Mouse (Mus musculus) embryonic facial prominence, embryonic 14.5 days (tissue): ENCODE data around the gene Aldoart1. TPM values are rescaled to one million over a fixed set of nuclear protein-coding genes. Genes with fewer than 3 reads are reported as not detected.

Source experiments
- ATAC-seq: fragments of 200-750 bp; cut with Nextera tagmentation; 2 replicates; pipeline ENCODE4 v1.8.0; 2017; ENCODE audit warnings: low read depth, moderate number of reproducible peaks, moderate TSS enrichment
- DNase-seq: peaks from one replicate; pipeline ENCODE4 v3.0.0-alpha.2; 2015; ENCODE audit warnings: low spot score
- H3K27ac ChIP-seq: fragments of 300-500 bp; sonication (generic); replicated peaks from 2 replicates; pipeline ENCODE4 v1.5.1; 2014; ENCODE audit warnings: low read depth, mild to moderate bottlenecking, low read length, moderate library complexity
- H3K27me3 ChIP-seq: fragments of 300-500 bp; sonication (generic); replicated peaks from 2 replicates; pipeline ENCODE4 v1.6.1; 2014; ENCODE audit warnings: low read length; ENCODE audit not compliant: control insufficient read depth, insufficient read depth
- H3K36me3 ChIP-seq: fragments of 300-500 bp; sonication (generic); 2 replicates; pipeline ENCODE4 v1.6.1; 2014; ENCODE audit warnings: low read length, mixed read lengths; ENCODE audit not compliant: control insufficient read depth, insufficient read depth
- H3K4me1 ChIP-seq: fragments of 300-500 bp; sonication (generic); 2 replicates; pipeline ENCODE4 v1.6.1; 2014; ENCODE audit warnings: antibody characterized with exemption, low read length; ENCODE audit not compliant: control insufficient read depth, insufficient read depth
- H3K4me2 ChIP-seq: fragments of 300-500 bp; sonication (generic); 2 replicates; pipeline ENCODE4 v1.6.1; 2014; ENCODE audit warnings: low read depth, mild to moderate bottlenecking, low read length, moderate library complexity, mixed read lengths
- H3K4me3 ChIP-seq: fragments of 300-500 bp; sonication (generic); 2 replicates; pipeline ENCODE4 v1.5.1; 2014; ENCODE audit warnings: low read depth, mild to moderate bottlenecking, low read length
- H3K9ac ChIP-seq: fragments of 300-500 bp; sonication (generic); 2 replicates; pipeline ENCODE4 v1.6.1; 2014; ENCODE audit warnings: low read depth, mild to moderate bottlenecking, low read length, moderate library complexity, mixed read lengths
- H3K9me3 ChIP-seq: fragments of 300-500 bp; sonication (generic); 2 replicates; pipeline ENCODE4 v1.6.1; 2016; ENCODE audit warnings: low read length; ENCODE audit not compliant: control insufficient read depth
- WGBS: fragments of 180-500 bp; shearing (Covaris S2); extraction: QIAGEN DNeasy Blood & Tissue Kit; methylation state at CpG from one replicate; pipeline ENCODE4 v1.1.7; 2014; 5-methylcytosine and 5-hydroxymethylcytosine counted together
- polyA plus RNA-seq: library from polyadenylated mRNA; unstranded; fragments of >200 nt; fragmentation: Nextera tagmentation; extraction: Ambion mirVana; gene quantifications from 2 replicates; pipeline ENCODE4 v1.2.1, GENCODE M21; 2014

The Aldoart1 gene
- polyA plus RNA-seq = 0.11 TPM in 1 of 2 replicates, not detected in the other

DNA sequence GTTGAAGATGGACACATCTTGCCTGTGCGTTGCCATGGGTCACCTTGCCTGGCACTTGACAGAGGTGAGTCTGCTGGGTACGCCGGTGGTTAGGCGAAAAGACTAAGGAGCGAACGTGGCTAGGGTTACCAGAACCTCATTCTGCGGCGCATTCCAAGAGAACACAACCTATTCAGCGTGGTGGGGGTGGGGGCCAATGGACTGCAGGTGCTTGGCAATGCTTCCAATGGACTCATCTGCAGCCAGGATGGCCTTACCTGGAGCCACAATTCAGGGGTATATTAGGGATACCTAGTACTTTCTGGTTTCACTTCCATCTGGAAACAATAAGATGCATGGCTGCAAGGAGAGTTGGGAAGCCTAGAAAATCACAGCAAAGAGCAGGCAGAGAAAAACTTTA lies at the start of gene Aldoart1:
Gene Aldoart1 (minus strand): TSS at position 101 of the 400 bp plus-strand sequence.
- no peaks in the 10 kb centered on the region for H3K27me3 ChIP-seq
- H3K36me3 ChIP-seq = no peaks in the 10 kb centered on the region
- no peaks in the 10 kb centered on the region for H3K9me3 ChIP-seq
- ATAC-seq (no peak), DNase-seq (no peak)
- no peak within 1 kb of the TSS for H3K9ac ChIP-seq
- H3K27ac ChIP-seq = no peak within 1 kb of the TSS
- WGBS = 88% methylated on average over 9 of the region's 9 CpGs
- H3K4me2 ChIP-seq = no peak within 1 kb of the TSS
- H3K4me1 ChIP-seq = no peaks in the 10 kb centered on the region
- no peak within 1 kb of the TSS for H3K4me3 ChIP-seq

GRCm38 (mm10) chr4:72901566-72901965 lies 49.1 kb upstream of the Aldoart1 start:
- Histone ChIP-seq H3K4me2 (no peak overlapping the region), H3K4me1 (no peaks in the 10 kb centered on the region), H3K4me3 (no peak overlapping the region), H3K9ac (no peak overlapping the region), H3K27me3 (no peaks in the 10 kb centered on the region), H3K9me3 (no peaks in the 10 kb centered on the region), H3K36me3 (no peaks in the 10 kb centered on the region), H3K27ac (no peak overlapping the region)
- no peak for DNase-seq
- WGBS = 54% methylated on average over 1 of the region's 1 CpGs
- ATAC-seq = no peak

GRCm38 (mm10) chr4:72865371-72866075 lies 13.1 kb upstream of the Aldoart1 start:
- H3K4me1 ChIP-seq = peaks cover 4% of the 10 kb centered on the region; the same call in 1 of the 2 replicates
- H3K36me3 ChIP-seq = no peaks in the 10 kb centered on the region
- H3K9ac ChIP-seq = no peak overlapping the region
- H3K27ac ChIP-seq = no peak overlapping the region
- H3K4me3 ChIP-seq = no peak overlapping the region
- 65% methylated on average over 2 of the region's 2 CpGs for WGBS
- no peaks in the 10 kb centered on the region for H3K27me3 ChIP-seq
- ATAC-seq = peak; percentile 55; the same call in 1 of the 2 replicates
- DNase-seq = peak; percentile 43
- no peak overlapping the region for H3K4me2 ChIP-seq
- H3K9me3 ChIP-seq = no peaks in the 10 kb centered on the region

GRCm38 (mm10) chr4:72844276-72844675 lies 8.2 kb downstream of the Aldoart1 start:
- H3K4me2 ChIP-seq = no peak overlapping the region
- no peak overlapping the region for H3K4me3 ChIP-seq
- DNase-seq = peak; percentile 10

DNA sequence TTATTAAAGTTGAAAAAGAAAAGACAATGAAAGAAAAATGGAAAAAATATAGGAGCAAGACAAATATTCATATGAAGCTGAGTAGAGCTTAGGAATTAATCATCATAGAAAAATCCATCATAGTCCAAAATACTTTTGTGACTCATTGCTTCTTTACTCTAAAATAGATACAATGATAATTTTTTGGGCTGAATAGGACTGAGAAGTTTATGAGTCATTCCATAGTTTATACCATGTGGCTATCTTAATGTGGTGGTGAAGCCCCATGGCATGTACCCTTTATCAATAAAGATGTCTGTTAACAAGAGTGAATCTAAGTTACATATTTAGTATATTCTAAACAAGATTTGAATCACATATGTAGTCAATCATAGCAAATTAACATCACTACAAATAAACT lies 9.4 kb downstream of the Aldoart1 start:
- ATAC-seq = no peak
- no peaks in the 10 kb centered on the region for H3K4me1 ChIP-seq
- H3K9ac ChIP-seq = no peak overlapping the region
- no peak overlapping the region for H3K4me2 ChIP-seq
- no peak overlapping the region for H3K27ac ChIP-seq
- H3K9me3 ChIP-seq = peaks cover 3% of the 10 kb centered on the region; the same call in 1 of the 2 replicates
- no peaks in the 10 kb centered on the region for H3K36me3 ChIP-seq
- no peak overlapping the region for H3K4me3 ChIP-seq
- no peak for DNase-seq
- H3K27me3 ChIP-seq = no peaks in the 10 kb centered on the region

More at GRCm38 (mm10) chr4:72844276-72844675, 8.2 kb downstream of the Aldoart1 start:
- no peak for ATAC-seq
- H3K4me1 ChIP-seq = no peaks in the 10 kb centered on the region
- H3K27ac ChIP-seq = no peak overlapping the region
- no peak overlapping the region for H3K9ac ChIP-seq
- H3K36me3 ChIP-seq = no peaks in the 10 kb centered on the region
- peaks cover 3% of the 10 kb centered on the region; the same call in 1 of the 2 replicates for H3K9me3 ChIP-seq
- H3K27me3 ChIP-seq = no peaks in the 10 kb centered on the region

- Histone ChIP-seq H3K4me2 (no peak overlapping the region), H3K27ac (no peak overlapping the region), H3K4me1 (no peaks in the 10 kb centered on the region), H3K9ac (no peak overlapping the region), H3K9me3 (peaks cover under 1% of the 10 kb centered on the region; the same call in 1 of the 2 replicates), H3K4me3 (no peak overlapping the region), H3K36me3 (no peaks in the 10 kb centered on the region), H3K27me3 (no peaks in the 10 kb centered on the region)
- WGBS = 43% methylated on average over 2 of the region's 2 CpGs
- ATAC-seq (no peak), DNase-seq (peak; percentile 3)
These were observed 16.0 kb downstream of the Aldoart1 start for GRCm38 (mm10) chr4:72836430-72836829.

DNA sequence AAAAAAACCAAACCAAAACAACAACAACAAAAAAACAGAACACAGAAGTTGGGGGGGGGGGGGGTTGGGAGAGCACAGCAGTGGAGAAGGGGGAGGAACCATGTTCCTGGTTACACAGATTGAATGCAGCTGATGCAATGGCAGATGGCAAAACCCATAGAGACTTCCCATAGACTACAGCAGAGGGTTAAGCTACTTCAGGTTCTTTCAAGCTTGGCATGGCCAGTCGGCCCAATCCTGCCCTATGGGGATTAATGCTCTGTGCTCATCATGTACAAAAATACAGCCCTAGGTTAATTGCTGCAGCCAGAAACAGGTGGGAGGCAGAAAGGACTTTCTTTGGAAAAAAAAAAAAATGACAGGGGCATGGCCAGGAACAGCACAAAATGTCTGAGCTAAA lies 17.0 kb downstream of the Aldoart1 start:
- H3K4me3 ChIP-seq = no peak overlapping the region
- H3K27me3 ChIP-seq = no peaks in the 10 kb centered on the region
- no peak for DNase-seq
- H3K9ac ChIP-seq = no peak overlapping the region
- H3K27ac ChIP-seq = no peak overlapping the region
- WGBS = 47% methylated on average over 1 of the region's 1 CpGs
- peak; percentile 72; the same call in 1 of the 2 replicates for ATAC-seq
- H3K4me1 ChIP-seq = no peaks in the 10 kb centered on the region
- no peak overlapping the region for H3K4me2 ChIP-seq
- H3K36me3 ChIP-seq = no peaks in the 10 kb centered on the region
- no peaks in the 10 kb centered on the region for H3K9me3 ChIP-seq

DNA sequence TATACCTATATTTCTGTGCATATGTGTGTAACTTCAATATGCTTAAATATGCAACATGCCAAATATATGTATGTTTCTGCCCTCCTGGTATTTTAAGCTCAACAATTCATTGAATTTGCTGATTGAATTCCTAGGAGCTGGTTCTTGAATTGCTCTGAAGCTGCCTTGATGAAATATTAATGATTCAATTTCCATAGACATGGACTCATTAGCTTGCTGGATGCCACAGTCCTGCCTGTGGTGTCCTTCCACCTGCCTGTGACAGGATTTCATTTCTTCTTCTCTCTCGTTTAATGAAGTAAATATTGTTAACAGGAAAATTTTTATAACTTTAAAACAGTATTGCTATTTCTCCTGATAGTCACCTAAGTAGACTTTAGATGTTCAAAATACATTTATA lies 51.6 kb downstream of the Aldoart1 start:
- Histone ChIP-seq H3K9ac (no peak overlapping the region), H3K9me3 (no peaks in the 10 kb centered on the region), H3K4me1 (no peaks in the 10 kb centered on the region), H3K4me2 (no peak overlapping the region), H3K27ac (no peak overlapping the region), H3K4me3 (no peak overlapping the region), H3K27me3 (no peaks in the 10 kb centered on the region), H3K36me3 (no peaks in the 10 kb centered on the region)
- DNase-seq (no peak), ATAC-seq (no peak)
- 84% methylated on average over 1 of the region's 1 CpGs for WGBS
